Mouse (Mus musculus): ENCODE measurements around the gene Pus7l.

- no peak for TF ChIP-seq CTCF (conservative IDR thresholded peaks at IDR 0.05; ENCODE audit: low read length)
- no peak; the same call in 1 of the 2 replicates for TF ChIP-seq NANOG (IDR thresholded peaks at IDR 0.05; ENCODE audit: borderline replicate concordance, low read length)
Measured at GRCm38 (mm10) chr15:94582000-94582593, 38.8 kb upstream of the Pus7l start.

Data from E14TG2a.4 (cell line).